Mouse (Mus musculus): ENCODE measurements around the gene Hmg20b. TPM values are rescaled to one million over a fixed set of nuclear protein-coding genes. Genes with fewer than 3 reads are reported as not detected.

The Hmg20b gene
- polyA plus RNA-seq, 1 experiment from 2014 or later = 29.9 TPM

DNA sequence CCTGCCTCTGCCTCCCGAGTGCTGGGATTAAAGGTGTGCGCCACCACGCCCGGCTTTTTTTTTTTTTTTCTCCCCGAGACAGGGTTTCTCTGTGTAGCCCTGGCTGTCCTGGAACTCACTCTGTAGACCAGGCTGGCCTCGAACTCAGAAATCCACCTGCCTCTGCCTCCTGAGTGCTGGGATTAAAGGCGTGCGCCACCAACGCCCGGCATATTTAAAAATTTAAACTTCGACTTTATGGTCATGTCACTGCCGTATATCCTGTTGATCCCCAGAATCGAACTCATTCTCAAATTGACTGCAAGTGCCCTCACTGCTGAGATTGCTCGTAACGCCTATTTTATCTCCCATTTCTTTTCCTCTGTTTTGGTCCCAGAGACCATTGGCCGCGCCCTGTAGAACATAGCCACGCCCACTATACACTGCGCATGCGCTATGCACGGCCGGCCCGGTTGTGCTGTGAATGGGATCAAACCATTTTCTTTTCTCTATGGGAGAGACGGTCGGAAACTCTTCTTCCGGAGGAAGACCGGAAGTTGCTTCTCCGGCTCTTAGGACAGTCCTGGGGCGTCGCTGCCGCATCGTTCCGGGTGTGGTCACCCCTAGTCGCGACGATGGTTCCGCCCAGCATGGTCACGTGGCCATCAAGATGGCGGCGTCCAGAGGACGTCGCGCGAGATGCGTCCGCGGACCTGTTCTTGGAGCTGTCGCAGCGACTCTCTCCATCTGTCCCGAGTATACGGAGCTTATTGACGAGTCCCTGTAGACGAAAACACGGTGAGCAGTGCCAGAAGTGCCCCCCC lies 33.7 kb upstream of the Hmg20b start, which contains the start of the genes Dohh and Gm48551:
Dohh (plus strand) TSS at position 627 of the 803 bp plus-strand sequence.
Gm48551 (plus strand) TSS at position 665 of the 803 bp plus-strand sequence.
- Histone ChIP-seq H3K9ac (replicated peaks; ENCODE audit: low read depth, low read length) (peak within 1 kb of the TSS; percentile 82), H3K4me3 (ENCODE audit: low read depth, low read length) (peak within 1 kb of the TSS; percentile 93), H3K9me3 (ENCODE audit: control insufficient read depth, low read length) (no peaks in the 10 kb centered on the region), H3K36me3 (ENCODE audit: control insufficient read depth, insufficient read depth, low read length) (peaks cover 21% of the 10 kb centered on the region), H3K4me1 (ENCODE audit: control insufficient read depth, insufficient read depth, low read length) (peaks cover 8% of the 10 kb centered on the region), H3K27me3 (ENCODE audit: control insufficient read depth, insufficient read depth, low read length) (no peaks in the 10 kb centered on the region), H3K27ac (ENCODE audit: low read depth, low read length) (peak within 1 kb of the TSS; percentile 84), H3K4me2 (ENCODE audit: low read depth, low read length) (peak within 1 kb of the TSS; percentile 91)
- ATAC-seq (ENCODE audit: low read depth) = peak; percentile 95
- WGBS = 7% methylated on average over 53 of the region's 54 CpGs

DNA sequence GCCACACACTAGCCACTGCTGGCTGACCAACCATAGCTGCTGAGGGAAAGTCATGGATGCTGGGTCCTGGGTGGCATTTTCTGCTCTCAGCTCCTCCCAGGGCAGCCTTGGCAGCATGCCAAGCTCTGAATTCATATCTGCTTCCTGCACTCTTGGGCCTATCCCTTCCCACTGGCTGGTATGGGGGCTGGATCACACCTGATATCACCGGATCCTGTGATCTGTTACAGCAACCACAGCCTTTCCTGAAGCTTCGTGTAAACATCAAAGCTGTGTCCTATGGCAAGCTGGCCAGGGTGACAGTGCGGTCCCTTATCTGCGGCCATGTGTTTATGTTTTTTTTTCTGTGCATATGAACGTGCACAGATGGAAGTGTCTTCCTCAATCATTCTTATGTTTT lies 31.8 kb upstream of the Hmg20b start:
- no peak for ATAC-seq (ENCODE audit: low read depth)
- H3K36me3 ChIP-seq (ENCODE audit: control insufficient read depth, insufficient read depth, low read length) = peaks cover 6% of the 10 kb centered on the region
- no peak overlapping the region for H3K4me3 ChIP-seq (ENCODE audit: low read depth, low read length)
- no peaks in the 10 kb centered on the region for H3K27me3 ChIP-seq (ENCODE audit: control insufficient read depth, insufficient read depth, low read length)
- no peak overlapping the region for H3K4me2 ChIP-seq (ENCODE audit: low read depth, low read length)
- peaks cover 15% of the 10 kb centered on the region for H3K4me1 ChIP-seq (ENCODE audit: control insufficient read depth, insufficient read depth, low read length)
- H3K27ac ChIP-seq (ENCODE audit: low read depth, low read length) = no peak overlapping the region
- WGBS = 82% methylated on average over 5 of the region's 5 CpGs
- no peaks in the 10 kb centered on the region for H3K9me3 ChIP-seq (ENCODE audit: control insufficient read depth, low read length)
- no peak overlapping the region for H3K9ac ChIP-seq (replicated peaks; ENCODE audit: low read depth, low read length)

DNA sequence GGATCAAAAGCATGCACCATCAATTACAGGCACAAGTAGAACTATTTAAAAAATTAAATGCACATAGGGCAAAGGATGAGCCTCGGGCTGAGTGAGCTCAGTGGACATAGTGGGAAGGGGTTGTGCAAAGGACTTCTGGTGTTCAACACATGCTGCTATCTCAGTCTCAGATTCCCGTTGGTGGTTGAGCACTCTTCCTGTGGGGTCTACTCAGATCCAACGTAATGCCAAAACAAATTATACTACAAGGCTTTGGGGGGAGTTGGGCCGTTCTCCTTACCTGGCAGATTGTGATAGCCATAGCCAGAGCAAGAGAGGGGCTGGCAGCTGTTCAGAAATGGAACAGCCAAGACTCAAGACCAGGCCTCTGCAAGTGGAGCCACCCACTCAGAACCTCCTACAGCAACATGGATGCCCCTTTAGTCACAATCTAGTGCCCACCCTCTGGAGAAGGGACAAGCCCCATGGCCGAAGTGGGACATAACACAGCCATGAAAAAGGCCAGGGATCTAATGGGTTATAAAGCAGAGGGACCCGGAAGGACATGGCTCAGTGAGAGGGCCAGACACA lies 29.6 kb upstream of the Hmg20b start:
- no peak for ATAC-seq (ENCODE audit: low read depth)

GRCm38 (mm10) chr10:81379183-81379553 lies 28.9 kb upstream of the Hmg20b start:
- ATAC-seq (ENCODE audit: low read depth) = peak; percentile 3
- H3K27ac ChIP-seq (ENCODE audit: low read depth, low read length) = peak overlapping the region; percentile 70; the same call in 1 of the 2 replicates
- peaks cover 21% of the 10 kb centered on the region for H3K4me1 ChIP-seq (ENCODE audit: control insufficient read depth, insufficient read depth, low read length)
- H3K36me3 ChIP-seq (ENCODE audit: control insufficient read depth, insufficient read depth, low read length) = peaks cover under 1% of the 10 kb centered on the region; the same call in 1 of the 2 replicates
- peak overlapping the region; percentile 75 for H3K4me3 ChIP-seq (ENCODE audit: low read depth, low read length)
- H3K9me3 ChIP-seq (ENCODE audit: control insufficient read depth, low read length) = no peaks in the 10 kb centered on the region
- H3K4me2 ChIP-seq (ENCODE audit: low read depth, low read length) = peak overlapping the region; percentile 52
- no peaks in the 10 kb centered on the region for H3K27me3 ChIP-seq (ENCODE audit: control insufficient read depth, insufficient read depth, low read length)
- 57% methylated on average over 3 of the region's 3 CpGs for WGBS
- no peak overlapping the region; the same call in 1 of the 2 replicates for H3K9ac ChIP-seq (replicated peaks; ENCODE audit: low read depth, low read length)

More for the DNA sequence above, 29.6 kb upstream of the Hmg20b start:
- Histone ChIP-seq H3K4me1 (ENCODE audit: control insufficient read depth, insufficient read depth, low read length) (peaks cover 23% of the 10 kb centered on the region), H3K9ac (replicated peaks; ENCODE audit: low read depth, low read length) (no peak overlapping the region), H3K27ac (ENCODE audit: low read depth, low read length) (no peak overlapping the region), H3K9me3 (ENCODE audit: control insufficient read depth, low read length) (no peaks in the 10 kb centered on the region), H3K27me3 (ENCODE audit: control insufficient read depth, insufficient read depth, low read length) (no peaks in the 10 kb centered on the region), H3K36me3 (ENCODE audit: control insufficient read depth, insufficient read depth, low read length) (no peaks in the 10 kb centered on the region), H3K4me3 (ENCODE audit: low read depth, low read length) (no peak overlapping the region), H3K4me2 (ENCODE audit: low read depth, low read length) (no peak overlapping the region)
- 92% methylated on average over 6 of the region's 6 CpGs for WGBS

DNA sequence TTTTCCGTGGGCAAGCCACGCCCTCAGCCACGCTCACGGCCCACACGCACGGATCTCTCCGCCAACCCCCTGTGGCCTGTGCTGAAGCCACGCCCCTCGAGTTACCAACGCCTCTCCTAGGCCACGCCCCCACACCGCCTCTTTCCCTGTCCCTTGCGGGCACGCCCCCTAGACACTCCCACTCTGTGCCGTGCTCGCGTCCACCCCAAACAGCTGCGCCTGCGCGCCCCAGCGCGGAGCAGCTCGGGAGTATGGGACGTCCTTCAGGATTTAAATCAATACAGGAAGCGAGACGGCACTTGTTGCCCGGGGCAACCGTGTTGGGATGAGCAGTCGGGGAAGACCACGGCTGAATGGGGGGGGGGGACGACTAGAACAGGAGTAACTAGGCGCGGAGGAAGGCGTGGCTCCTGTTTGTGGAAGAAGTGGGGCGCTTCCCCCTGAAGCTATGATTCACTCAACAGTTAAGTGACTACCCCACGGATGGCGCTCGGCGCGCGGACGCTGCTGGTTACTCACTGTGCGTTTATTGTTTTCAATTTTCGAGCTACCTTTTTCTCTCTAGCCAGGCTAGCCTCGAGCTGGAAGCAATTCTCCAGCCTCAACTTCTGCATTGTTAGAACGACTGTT lies 28.4 kb upstream of the Hmg20b start:
- Histone ChIP-seq H3K4me1 (ENCODE audit: control insufficient read depth, insufficient read depth, low read length) (peaks cover 21% of the 10 kb centered on the region), H3K27ac (ENCODE audit: low read depth, low read length) (peak overlapping the region; percentile 79), H3K9ac (replicated peaks; ENCODE audit: low read depth, low read length) (peak overlapping the region; percentile 79), H3K27me3 (ENCODE audit: control insufficient read depth, insufficient read depth, low read length) (no peaks in the 10 kb centered on the region), H3K4me2 (ENCODE audit: low read depth, low read length) (peak overlapping the region; percentile 52), H3K36me3 (ENCODE audit: control insufficient read depth, insufficient read depth, low read length) (peaks cover 4% of the 10 kb centered on the region; the same call in 1 of the 2 replicates), H3K9me3 (ENCODE audit: control insufficient read depth, low read length) (no peaks in the 10 kb centered on the region), H3K4me3 (ENCODE audit: low read depth, low read length) (peak overlapping the region; percentile 75)
- 1% methylated on average over 46 of the region's 46 CpGs for WGBS
- ATAC-seq (ENCODE audit: low read depth) = peak; percentile 95

DNA sequence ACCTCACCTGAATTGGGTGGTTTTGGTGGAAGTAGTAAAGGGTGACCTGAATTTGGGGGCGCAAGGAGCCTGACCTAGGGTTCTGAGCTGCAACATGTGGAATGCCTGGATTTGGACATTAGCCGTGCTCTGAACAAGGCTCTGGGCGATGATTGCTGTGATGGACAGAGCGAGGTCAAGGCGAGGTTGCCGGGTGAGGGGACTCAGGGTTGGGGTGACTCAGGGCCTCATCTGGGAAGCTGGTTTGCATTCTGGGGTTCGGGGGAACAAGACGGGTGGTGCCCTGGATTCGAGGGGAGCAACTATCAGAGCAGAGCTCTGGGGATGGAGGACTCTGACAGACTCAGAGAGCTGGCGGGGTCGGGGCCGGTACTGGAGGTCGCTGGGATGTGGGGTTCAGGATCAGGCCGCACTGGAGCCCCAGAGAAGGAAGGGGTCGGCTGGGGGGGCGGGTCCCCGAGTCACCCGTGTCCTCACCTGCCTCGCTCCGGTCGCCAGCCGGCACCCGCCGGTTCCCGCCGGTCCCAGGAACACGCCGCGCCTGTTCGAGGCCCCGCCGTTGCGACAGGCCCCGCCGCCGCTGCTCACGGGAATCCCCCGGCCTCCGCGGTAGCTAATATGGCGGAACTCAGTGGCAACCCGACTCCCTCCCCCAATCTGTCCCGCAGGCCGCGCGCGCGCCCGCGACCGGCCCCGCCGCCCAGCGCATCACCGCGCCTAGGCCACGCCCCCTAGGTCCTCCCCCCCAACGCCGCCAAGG lies 27.7 kb upstream of the Hmg20b start, which contains the start of gene Fzr1:
Fzr1 (minus strand) TSS at position 724 of the 760 bp plus-strand sequence.
- WGBS = under 1% methylated on average over 58 of the region's 59 CpGs
- Histone ChIP-seq H3K4me1 (ENCODE audit: control insufficient read depth, insufficient read depth, low read length) (peaks cover 21% of the 10 kb centered on the region), H3K4me3 (ENCODE audit: low read depth, low read length) (peak within 1 kb of the TSS; percentile 75), H3K27ac (ENCODE audit: low read depth, low read length) (peak within 1 kb of the TSS; percentile 79), H3K4me2 (ENCODE audit: low read depth, low read length) (peak within 1 kb of the TSS; percentile 89), H3K9me3 (ENCODE audit: control insufficient read depth, low read length) (no peaks in the 10 kb centered on the region), H3K27me3 (ENCODE audit: control insufficient read depth, insufficient read depth, low read length) (no peaks in the 10 kb centered on the region), H3K36me3 (ENCODE audit: control insufficient read depth, insufficient read depth, low read length) (peaks cover 4% of the 10 kb centered on the region; the same call in 1 of the 2 replicates), H3K9ac (replicated peaks; ENCODE audit: low read depth, low read length) (peak within 1 kb of the TSS; percentile 79)
- ATAC-seq (ENCODE audit: low read depth) = peak; percentile 52

DNA sequence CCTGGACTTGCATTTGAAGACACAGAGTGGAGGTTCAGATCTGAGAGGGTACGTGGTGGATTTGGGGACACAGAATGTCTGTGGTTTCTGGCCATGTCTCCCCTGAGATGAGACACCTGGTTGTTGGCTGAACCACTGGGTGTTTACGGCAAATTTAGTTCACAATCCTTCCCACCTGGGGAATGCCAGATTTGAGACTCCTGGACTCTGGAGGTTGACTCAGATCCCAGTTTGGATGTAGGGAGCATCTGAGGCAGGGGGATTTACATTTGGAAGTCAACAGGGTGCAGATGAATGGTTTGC lies 27.0 kb upstream of the Hmg20b start:
- no peaks in the 10 kb centered on the region for H3K9me3 ChIP-seq (ENCODE audit: control insufficient read depth, low read length)
- peaks cover 4% of the 10 kb centered on the region; the same call in 1 of the 2 replicates for H3K36me3 ChIP-seq (ENCODE audit: control insufficient read depth, insufficient read depth, low read length)
- H3K9ac ChIP-seq (replicated peaks; ENCODE audit: low read depth, low read length) = peak overlapping the region; percentile 79; the same call in 1 of the 2 replicates
- H3K4me3 ChIP-seq (ENCODE audit: low read depth, low read length) = peak overlapping the region; percentile 75
- ATAC-seq (ENCODE audit: low read depth) = no peak
- H3K27ac ChIP-seq (ENCODE audit: low read depth, low read length) = no peak overlapping the region
- WGBS = 65% methylated on average over 2 of the region's 2 CpGs
- peaks cover 21% of the 10 kb centered on the region for H3K4me1 ChIP-seq (ENCODE audit: control insufficient read depth, insufficient read depth, low read length)
- H3K4me2 ChIP-seq (ENCODE audit: low read depth, low read length) = peak overlapping the region; percentile 89
- no peaks in the 10 kb centered on the region for H3K27me3 ChIP-seq (ENCODE audit: control insufficient read depth, insufficient read depth, low read length)

- Histone ChIP-seq H3K36me3 (ENCODE audit: control insufficient read depth, insufficient read depth, low read length) (peaks cover 4% of the 10 kb centered on the region; the same call in 1 of the 2 replicates), H3K9me3 (ENCODE audit: control insufficient read depth, low read length) (no peaks in the 10 kb centered on the region), H3K27me3 (ENCODE audit: control insufficient read depth, insufficient read depth, low read length) (no peaks in the 10 kb centered on the region), H3K4me1 (ENCODE audit: control insufficient read depth, insufficient read depth, low read length) (peaks cover 21% of the 10 kb centered on the region), H3K4me3 (ENCODE audit: low read depth, low read length) (peak overlapping the region; percentile 75), H3K4me2 (ENCODE audit: low read depth, low read length) (peak overlapping the region; percentile 89), H3K9ac (replicated peaks; ENCODE audit: low read depth, low read length) (no peak overlapping the region; the same call in 1 of the 2 replicates), H3K27ac (ENCODE audit: low read depth, low read length) (no peak overlapping the region)
- no peak for ATAC-seq (ENCODE audit: low read depth)
- WGBS = 43% methylated on average over 6 of the region's 6 CpGs
Measured at GRCm38 (mm10) chr10:81376561-81377361, 26.5 kb upstream of the Hmg20b start.
